Mouse (Mus musculus) lung, embryonic 16.5 days (tissue): ENCODE measurements around the gene Exosc10. TPM values are rescaled to one million over a fixed set of nuclear protein-coding genes. Genes with fewer than 3 reads are reported as not detected.
A peak's percentile ranks its signal among the peaks of the same experiment; 100 is the strongest.

Experiments
- ATAC-seq: fragments of 200-750 bp; cut with Nextera tagmentation; 2 replicates; pipeline ENCODE4 v1.8.0; 2017; ENCODE audit warnings: low read depth, mild to moderate bottlenecking, moderate library complexity
- H3K27ac ChIP-seq: fragments of 300-500 bp; sonication (generic); 2 replicates; pipeline ENCODE4 v1.5.1; 2014; ENCODE audit warnings: mild to moderate bottlenecking, control low read depth, low read length
- H3K27me3 ChIP-seq: fragments of 300-500 bp; sonication (generic); 2 replicates; pipeline ENCODE4 v1.6.1; 2014; ENCODE audit warnings: low read depth, low read length, mixed read lengths; ENCODE audit not compliant: control insufficient read depth, insufficient read depth
- H3K36me3 ChIP-seq: fragments of 300-500 bp; sonication (generic); 2 replicates; pipeline ENCODE4 v1.6.1; 2014; ENCODE audit warnings: low read length; ENCODE audit not compliant: control insufficient read depth, insufficient read depth
- H3K4me1 ChIP-seq: fragments of 300-500 bp; sonication (generic); replicated peaks from 2 replicates; pipeline ENCODE4 v1.6.1; 2014; ENCODE audit warnings: low read length, mixed read lengths; ENCODE audit not compliant: control insufficient read depth, insufficient read depth
- H3K4me2 ChIP-seq: fragments of 300-500 bp; sonication (generic); 2 replicates; pipeline ENCODE4 v1.6.1; 2014; ENCODE audit warnings: low read depth, low read length, control low read depth
- H3K4me3 ChIP-seq: fragments of 300-500 bp; sonication (generic); 2 replicates; pipeline ENCODE4 v1.5.1; 2014; ENCODE audit warnings: mild to moderate bottlenecking, low read length, control low read depth
- H3K9ac ChIP-seq: fragments of 300-500 bp; sonication (generic); 2 replicates; pipeline ENCODE4 v1.6.1; 2014; ENCODE audit warnings: low read length, control low read depth
- H3K9me3 ChIP-seq: fragments of 300-500 bp; sonication (generic); 2 replicates; pipeline ENCODE4 v1.6.1; 2016; ENCODE audit warnings: low read length; ENCODE audit not compliant: control insufficient read depth
- WGBS: fragments of 180-500 bp; shearing (Covaris S2); extraction: QIAGEN DNeasy Blood & Tissue Kit; methylation state at CpG from one replicate; pipeline ENCODE4 v1.1.7; 2014; 5-methylcytosine and 5-hydroxymethylcytosine counted together
- polyA plus RNA-seq: library from polyadenylated mRNA; unstranded; fragments of >200 nt; fragmentation: Nextera tagmentation; extraction: Ambion mirVana; gene quantifications from 2 replicates; pipeline ENCODE4 v1.2.1, GENCODE M21; 2015

Exosc10 gene
- polyA plus RNA-seq, 1 experiment from 2014 or later: 90.8 TPM

DNA sequence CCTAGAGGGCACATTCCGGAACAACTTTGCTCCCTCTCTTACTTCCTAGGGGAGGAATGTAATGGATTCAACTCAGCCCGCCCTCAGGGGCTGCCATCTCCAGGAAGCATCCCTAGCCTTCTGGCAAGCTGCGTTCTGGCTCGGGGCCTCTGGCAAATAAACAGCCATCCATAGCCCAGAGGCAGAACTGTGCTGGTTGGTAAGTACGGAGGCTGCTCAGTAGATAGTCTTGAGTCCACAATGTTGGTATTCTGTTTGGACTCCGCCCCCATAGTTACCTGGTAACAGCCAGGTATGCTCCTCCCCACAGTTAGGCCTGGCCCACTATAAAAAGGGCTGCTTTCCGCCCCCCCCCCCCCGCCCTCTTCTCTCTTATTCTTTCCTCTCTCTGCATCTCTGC lies 31.3 kb downstream of the Exosc10 start:
- Histone ChIP-seq H3K4me2 (0 out of 2 replicates have a peak overlapping the region, but pooled peaks have one; percentile 30), H3K4me1 (peaks cover 18% of the 10 kb centered on the region), H3K9ac (no peak overlapping the region), H3K4me3 (no peak overlapping the region), H3K27ac (no peak overlapping the region), H3K9me3 (no peaks in the 10 kb centered on the region), H3K36me3 (peaks cover 7% of the 10 kb centered on the region), H3K27me3 (no peaks in the 10 kb centered on the region)
- ATAC-seq: no peak
- 55% methylated on average over 7 of the region's 8 CpGs for WGBS

- no peak for ATAC-seq
- Histone ChIP-seq H3K27ac (peak overlapping the region; percentile 77), H3K27me3 (no peaks in the 10 kb centered on the region), H3K36me3 (peaks cover 18% of the 10 kb centered on the region), H3K9ac (peak overlapping the region; percentile 69), H3K4me2 (peak overlapping the region; percentile 74), H3K4me1 (peaks cover 18% of the 10 kb centered on the region), H3K4me3 (peak overlapping the region; percentile 92), H3K9me3 (no peaks in the 10 kb centered on the region)
- 2% methylated on average over 18 of the region's 18 CpGs for WGBS
Measured at GRCm38 (mm10) chr4:148590421-148591170, 32.4 kb downstream of the Exosc10 start.

- WGBS: under 1% methylated on average over 34 of the region's 50 CpGs
- peaks cover 23% of the 10 kb centered on the region for H3K36me3 ChIP-seq
- peak within 1 kb of the TSS; percentile 79 for H3K4me2 ChIP-seq
- no peaks in the 10 kb centered on the region for H3K9me3 ChIP-seq
- H3K27me3 ChIP-seq: no peaks in the 10 kb centered on the region
- peak within 1 kb of the TSS; percentile 84 for H3K9ac ChIP-seq
- H3K4me1 ChIP-seq: peaks cover 18% of the 10 kb centered on the region
- peak within 1 kb of the TSS; percentile 77 for H3K27ac ChIP-seq
- ATAC-seq: peak; percentile 99
- H3K4me3 ChIP-seq: peak within 1 kb of the TSS; percentile 92
Measured at GRCm38 (mm10) chr4:148591171-148591630, 33.0 kb downstream of the Exosc10 start, which contains the start of gene Srm. TSS of gene Srm (plus strand) at chr4:148591503.

DNA sequence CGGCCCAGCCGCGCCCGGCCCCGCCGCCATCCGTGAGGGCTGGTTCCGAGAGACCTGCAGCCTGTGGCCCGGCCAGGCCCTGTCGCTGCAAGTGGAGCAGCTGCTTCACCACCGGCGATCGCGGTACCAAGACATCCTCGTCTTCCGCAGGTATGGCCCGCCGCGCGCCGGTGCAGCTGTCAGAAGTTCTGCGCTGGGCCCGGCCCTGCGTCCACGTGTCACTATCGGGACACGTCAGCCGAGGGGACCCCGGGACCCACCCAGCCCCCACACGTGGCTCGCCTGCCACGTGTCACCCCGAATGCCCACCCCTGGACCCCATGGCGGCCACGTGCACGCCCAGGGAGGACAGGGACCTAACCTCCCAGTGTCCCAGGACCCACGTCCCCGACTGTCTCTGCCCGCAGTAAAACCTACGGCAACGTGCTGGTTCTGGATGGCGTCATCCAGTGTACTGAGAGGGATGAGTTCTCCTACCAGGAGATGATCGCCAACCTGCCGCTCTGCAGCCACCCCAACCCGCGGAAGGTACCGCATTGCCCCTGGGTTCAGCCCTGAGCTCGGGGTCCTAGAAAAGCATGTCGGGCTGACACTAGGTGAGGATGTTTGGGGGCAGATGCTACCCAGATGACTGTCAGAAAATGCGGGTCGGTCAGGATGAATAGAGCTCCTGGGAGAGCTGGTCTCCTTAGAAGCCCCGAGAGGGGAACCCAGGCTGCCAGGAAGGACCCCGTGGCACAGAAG lies 33.6 kb downstream of the Exosc10 start:
- peaks cover 29% of the 10 kb centered on the region for H3K36me3 ChIP-seq
- H3K9ac ChIP-seq: peak overlapping the region; percentile 84
- peak overlapping the region; percentile 92 for H3K4me3 ChIP-seq
- WGBS: under 1% methylated on average over 53 of the region's 53 CpGs
- H3K9me3 ChIP-seq: no peaks in the 10 kb centered on the region
- peak overlapping the region; percentile 79 for H3K4me2 ChIP-seq
- no peaks in the 10 kb centered on the region for H3K27me3 ChIP-seq
- ATAC-seq: peak; percentile 36
- no peak overlapping the region for H3K27ac ChIP-seq
- H3K4me1 ChIP-seq: peaks cover 18% of the 10 kb centered on the region

DNA sequence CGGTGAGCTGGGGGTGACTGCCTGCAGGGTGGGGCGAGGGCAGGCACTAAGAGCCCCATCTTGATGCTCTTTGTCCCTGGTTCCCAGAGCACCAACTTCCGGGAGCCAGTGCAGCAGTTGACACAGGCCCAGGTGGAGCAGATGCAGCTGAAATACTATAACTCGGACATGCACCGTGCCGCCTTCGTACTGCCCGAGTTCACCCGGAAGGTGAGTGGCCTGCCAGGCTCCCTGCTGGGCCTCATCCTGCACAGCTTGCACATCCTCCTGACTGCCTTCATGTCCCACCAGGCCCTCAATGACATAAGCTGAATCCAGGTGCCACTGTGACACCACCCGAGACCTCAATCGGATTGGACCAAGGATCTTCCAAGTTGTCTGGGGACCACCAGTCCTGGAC lies 35.8 kb downstream of the Exosc10 start:
- Histone ChIP-seq H3K36me3 (peaks cover 38% of the 10 kb centered on the region), H3K9ac (no peak overlapping the region), H3K4me2 (no peak overlapping the region), H3K27ac (no peak overlapping the region), H3K4me1 (peaks cover 18% of the 10 kb centered on the region), H3K4me3 (no peak overlapping the region), H3K27me3 (no peaks in the 10 kb centered on the region), H3K9me3 (peaks cover 4% of the 10 kb centered on the region; the same call in 1 of the 2 replicates)
- 95% methylated on average over 11 of the region's 11 CpGs for WGBS
- ATAC-seq: no peak

DNA sequence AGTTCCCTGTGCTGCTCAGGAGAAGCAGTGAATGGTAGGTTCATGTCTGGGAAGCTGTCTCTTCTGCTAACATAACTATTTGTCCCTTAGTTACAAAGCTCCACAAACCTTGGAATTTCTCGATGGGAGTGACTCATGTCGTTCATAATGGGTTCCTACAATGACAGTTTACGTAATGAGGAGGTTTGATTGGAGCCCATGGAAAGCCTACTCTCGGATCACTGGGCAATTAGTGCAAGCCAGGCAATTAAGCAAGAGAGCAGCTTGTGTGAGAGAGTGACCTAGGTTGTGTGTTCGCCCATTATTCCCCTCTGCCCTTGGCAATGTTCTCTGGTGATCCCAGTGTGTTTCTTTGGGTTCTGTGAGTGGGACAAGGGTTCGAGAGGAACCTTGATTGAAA lies 37.7 kb downstream of the Exosc10 start:
- no peak overlapping the region for H3K4me3 ChIP-seq
- H3K4me2 ChIP-seq: no peak overlapping the region
- no peak overlapping the region for H3K27ac ChIP-seq
- no peak for ATAC-seq
- no peaks in the 10 kb centered on the region for H3K27me3 ChIP-seq
- peaks cover 9% of the 10 kb centered on the region; the same call in 1 of the 2 replicates for H3K4me1 ChIP-seq
- H3K36me3 ChIP-seq: peaks cover 39% of the 10 kb centered on the region
- H3K9me3 ChIP-seq: peaks cover 4% of the 10 kb centered on the region
- 79% methylated on average over 6 of the region's 6 CpGs for WGBS
- H3K9ac ChIP-seq: no peak overlapping the region

DNA sequence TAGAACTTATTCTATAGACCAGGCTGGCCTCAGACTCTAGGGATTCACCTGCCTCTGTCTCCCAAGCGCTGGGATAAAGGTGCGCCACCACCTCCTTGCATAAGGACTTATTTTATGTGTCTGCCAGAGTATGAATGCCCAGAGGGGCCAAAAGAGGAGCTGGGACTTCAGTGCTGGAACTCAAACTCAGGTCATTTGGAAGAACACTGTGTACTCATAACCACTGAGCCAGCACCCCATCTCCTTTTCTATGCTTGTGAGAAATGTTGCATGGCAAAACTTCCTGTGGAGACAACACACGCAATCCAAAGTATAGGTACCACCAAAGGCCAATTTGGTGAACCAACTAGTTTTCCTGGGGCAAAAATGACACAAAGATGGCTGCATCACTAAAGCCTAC lies 38.5 kb downstream of the Exosc10 start:
- Histone ChIP-seq H3K4me1 (peaks cover 9% of the 10 kb centered on the region; the same call in 1 of the 2 replicates), H3K4me3 (no peak overlapping the region), H3K4me2 (no peak overlapping the region), H3K9ac (no peak overlapping the region), H3K27me3 (no peaks in the 10 kb centered on the region), H3K27ac (no peak overlapping the region), H3K9me3 (peaks cover 4% of the 10 kb centered on the region), H3K36me3 (peaks cover 39% of the 10 kb centered on the region)
- WGBS: 96% methylated on average over 3 of the region's 3 CpGs
- no peak for ATAC-seq

GRCm38 (mm10) chr4:148598826-148599225 lies 40.6 kb downstream of the Exosc10 start:
- ATAC-seq: no peak
- Histone ChIP-seq H3K27ac (no peak overlapping the region), H3K4me3 (no peak overlapping the region), H3K9me3 (peaks cover 4% of the 10 kb centered on the region), H3K27me3 (no peaks in the 10 kb centered on the region), H3K9ac (no peak overlapping the region), H3K4me1 (no peaks in the 10 kb centered on the region), H3K4me2 (no peak overlapping the region), H3K36me3 (peaks cover 39% of the 10 kb centered on the region)
- 92% methylated on average over 12 of the region's 12 CpGs for WGBS

DNA sequence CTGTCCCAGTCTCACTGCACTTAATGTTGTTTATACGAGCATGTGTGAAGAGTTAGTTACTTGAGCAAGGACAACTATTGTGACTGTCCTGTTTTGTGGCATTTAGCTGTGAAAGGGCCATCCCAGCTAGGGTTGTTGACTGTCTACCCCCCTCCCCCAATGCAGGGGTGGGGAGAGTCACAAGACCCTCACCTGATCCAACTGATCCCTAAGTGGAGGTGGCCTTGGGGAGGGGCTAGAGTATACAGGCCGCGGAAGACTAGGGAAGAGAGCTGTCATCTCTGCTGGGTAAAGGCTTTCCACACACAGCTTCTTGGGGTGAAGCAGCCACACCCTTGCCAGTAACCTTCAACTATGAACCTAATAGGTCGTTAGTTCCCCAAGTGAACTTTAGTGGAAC lies 42.1 kb downstream of the Exosc10 start:
- Histone ChIP-seq H3K9ac (no peak overlapping the region), H3K27me3 (no peaks in the 10 kb centered on the region), H3K27ac (no peak overlapping the region), H3K4me1 (no peaks in the 10 kb centered on the region), H3K4me3 (no peak overlapping the region), H3K4me2 (no peak overlapping the region), H3K9me3 (peaks cover 4% of the 10 kb centered on the region), H3K36me3 (peaks cover 24% of the 10 kb centered on the region)
- WGBS: 95% methylated on average over 4 of the region's 4 CpGs
- no peak for ATAC-seq
